Mouse (Mus musculus): ENCODE measurements around the gene Slc35f1.

- no peak for TF ChIP-seq CTCF (IDR thresholded peaks at IDR 0.05; ENCODE audit: low read depth)
- TF ChIP-seq EP300 (IDR thresholded peaks at IDR 0.05; ENCODE audit: low read depth) = no peak
These were observed 266.4 kb downstream of the Slc35f1 start for GRCm38 (mm10) chr10:52956728-52957127.

Data from liver, postnatal 0 days (tissue).